Mouse (Mus musculus) telencephalon, adult 2 months (tissue): Measurements from ENCODE around the gene Ptprcap.
A peak's percentile ranks its signal among the peaks of the same experiment; 100 is the strongest.

Experiments used
- DNase-seq: peaks from one replicate; pipeline ENCODE4 v3.0.0-alpha.2; 2011; ENCODE audit warnings: low read depth, low spot score

Ptprcap gene

DNA sequence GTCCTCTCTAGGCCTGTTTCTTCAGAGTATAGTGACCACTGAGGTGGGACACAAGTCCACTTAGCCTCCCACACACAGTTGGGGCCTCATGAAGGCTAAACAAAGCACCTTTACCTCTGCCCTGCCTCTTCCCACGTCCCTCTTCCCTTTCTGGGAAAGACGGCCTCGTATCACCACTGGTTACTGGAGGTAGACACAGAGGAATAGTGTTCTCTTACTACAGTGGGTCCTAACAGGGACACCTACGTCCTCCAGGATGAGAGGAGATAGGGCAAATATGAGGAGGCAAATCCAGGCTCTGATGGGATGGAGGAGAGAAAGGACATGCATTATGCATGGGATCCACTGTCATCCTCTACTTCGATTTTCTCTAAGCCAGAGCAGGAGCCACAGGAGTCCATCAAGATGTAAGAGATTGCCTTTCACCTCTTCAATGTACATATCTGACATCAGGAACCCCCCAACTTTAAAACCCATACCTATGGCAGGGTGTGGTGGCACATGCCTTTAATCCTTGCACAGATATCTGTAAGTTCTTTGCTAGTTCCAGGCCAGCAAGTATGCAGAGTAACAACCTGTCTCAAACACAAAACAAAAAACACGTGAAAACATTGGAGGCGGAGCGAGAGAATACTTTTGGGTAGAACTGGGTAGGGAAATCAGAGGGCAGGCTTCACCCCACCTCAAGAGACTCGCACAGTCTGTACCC lies 5.5 kb upstream of the Ptprcap start:
- DNase-seq, result no peak

DNA sequence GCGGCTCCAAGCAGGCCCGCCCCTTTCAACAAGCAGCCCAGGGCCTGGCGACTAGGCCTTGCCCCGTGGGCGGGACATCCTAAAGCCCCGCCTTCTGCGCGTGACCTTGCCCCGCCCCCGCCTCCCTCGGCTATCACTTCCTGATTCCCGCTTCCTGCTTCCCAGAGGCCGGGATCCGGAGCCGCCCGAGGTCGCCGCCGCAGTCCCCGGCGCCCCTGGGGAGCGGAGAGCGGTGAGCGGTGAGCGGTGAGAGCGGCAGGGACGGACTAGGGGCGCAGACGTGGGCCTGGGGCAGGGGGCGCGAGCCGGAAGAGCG lies 5.0 kb upstream of the Ptprcap start, which contains the start of gene Coro1b:
TSS of gene Coro1b (plus strand) at position 129 of the 316 bp plus-strand sequence.
- DNase-seq, result peak; percentile 85

DNA sequence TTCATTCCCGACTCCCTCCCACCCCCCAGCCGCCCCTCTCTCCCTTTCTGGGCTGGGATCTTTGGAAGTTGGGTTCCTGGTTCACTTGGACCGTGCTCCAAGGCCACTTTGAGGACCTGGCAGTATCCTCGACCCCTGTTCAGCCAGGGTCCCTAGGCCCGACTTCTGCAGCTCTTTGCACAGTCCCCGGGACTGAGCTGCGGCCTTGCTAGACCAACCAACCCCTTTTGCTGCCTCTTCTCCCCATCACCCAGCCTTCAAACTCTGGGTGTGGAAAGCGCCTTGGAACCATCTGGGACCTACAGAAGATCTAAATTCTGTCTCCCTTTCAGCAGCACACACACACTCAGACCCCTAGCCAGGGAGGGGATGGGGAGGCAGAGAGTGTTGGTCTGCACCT lies 4.6 kb upstream of the Ptprcap start:
- no peak for DNase-seq

GRCm38 (mm10) chr19:4149283-4149682 lies 4.1 kb upstream of the Ptprcap start:
- DNase-seq, result no peak

DNA sequence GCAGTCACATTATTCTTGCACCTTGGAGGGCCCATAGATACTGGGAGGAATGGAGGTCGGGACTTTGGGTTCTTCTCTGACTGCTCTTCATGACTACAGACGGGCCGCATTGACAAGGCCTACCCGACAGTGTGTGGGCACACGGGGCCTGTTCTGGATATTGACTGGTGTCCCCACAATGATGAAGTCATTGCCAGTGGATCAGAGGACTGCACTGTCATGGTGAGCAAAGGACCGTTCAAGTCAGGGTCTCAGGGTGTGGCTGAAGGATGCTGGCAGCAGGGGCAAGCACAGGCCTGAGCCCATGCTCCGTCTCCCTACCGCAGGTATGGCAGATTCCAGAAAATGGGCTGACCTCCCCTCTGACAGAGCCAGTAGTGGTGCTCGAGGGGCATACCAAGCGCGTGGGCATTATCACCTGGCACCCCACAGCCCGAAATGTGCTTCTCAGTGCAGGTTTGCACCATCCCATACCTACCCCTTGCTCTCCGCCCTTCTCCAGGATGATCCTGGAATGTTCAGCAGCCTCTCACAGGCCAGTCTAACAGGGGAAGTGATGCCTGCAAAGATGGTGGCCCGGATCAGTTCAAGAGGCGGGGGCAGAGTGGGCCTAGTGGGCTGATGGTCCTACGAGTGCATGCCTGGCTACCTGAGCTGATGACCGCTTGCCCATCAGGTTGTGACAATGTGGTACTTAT lies 3.5 kb upstream of the Ptprcap start:
- DNase-seq, result no peak

- DNase-seq, result no peak
Measured at GRCm38 (mm10) chr19:4150567-4151487, 2.6 kb upstream of the Ptprcap start.

GRCm38 (mm10) chr19:4151488-4151860 lies 1.9 kb upstream of the Ptprcap start:
- no peak for DNase-seq

DNA sequence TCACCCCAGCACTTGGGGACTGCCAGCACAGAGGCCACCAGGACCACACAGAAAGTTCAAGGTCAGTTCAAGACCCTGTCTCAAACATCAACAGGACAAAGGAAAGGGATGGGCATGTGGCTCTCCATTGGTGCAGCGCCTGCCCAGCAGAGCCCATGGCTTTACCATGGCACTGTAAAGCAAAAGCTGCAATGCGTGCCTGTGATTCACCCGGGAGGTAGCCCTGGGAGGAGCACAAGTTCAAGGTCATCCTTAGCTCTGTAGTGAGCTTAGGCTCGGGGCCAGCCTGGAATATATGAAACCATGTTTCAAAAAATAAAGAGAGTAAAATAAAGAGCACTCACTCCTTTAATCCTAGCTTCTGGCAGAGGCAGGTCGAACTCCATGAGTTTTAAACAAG lies 1.5 kb upstream of the Ptprcap start:
- no peak for DNase-seq

- DNase-seq, result no peak
Measured at GRCm38 (mm10) chr19:4152445-4153231, 766 bp upstream of the Ptprcap start.

- DNase-seq, result no peak
Measured at GRCm38 (mm10) chr19:4154437-4155222, 1.2 kb downstream of the Ptprcap start.

DNA sequence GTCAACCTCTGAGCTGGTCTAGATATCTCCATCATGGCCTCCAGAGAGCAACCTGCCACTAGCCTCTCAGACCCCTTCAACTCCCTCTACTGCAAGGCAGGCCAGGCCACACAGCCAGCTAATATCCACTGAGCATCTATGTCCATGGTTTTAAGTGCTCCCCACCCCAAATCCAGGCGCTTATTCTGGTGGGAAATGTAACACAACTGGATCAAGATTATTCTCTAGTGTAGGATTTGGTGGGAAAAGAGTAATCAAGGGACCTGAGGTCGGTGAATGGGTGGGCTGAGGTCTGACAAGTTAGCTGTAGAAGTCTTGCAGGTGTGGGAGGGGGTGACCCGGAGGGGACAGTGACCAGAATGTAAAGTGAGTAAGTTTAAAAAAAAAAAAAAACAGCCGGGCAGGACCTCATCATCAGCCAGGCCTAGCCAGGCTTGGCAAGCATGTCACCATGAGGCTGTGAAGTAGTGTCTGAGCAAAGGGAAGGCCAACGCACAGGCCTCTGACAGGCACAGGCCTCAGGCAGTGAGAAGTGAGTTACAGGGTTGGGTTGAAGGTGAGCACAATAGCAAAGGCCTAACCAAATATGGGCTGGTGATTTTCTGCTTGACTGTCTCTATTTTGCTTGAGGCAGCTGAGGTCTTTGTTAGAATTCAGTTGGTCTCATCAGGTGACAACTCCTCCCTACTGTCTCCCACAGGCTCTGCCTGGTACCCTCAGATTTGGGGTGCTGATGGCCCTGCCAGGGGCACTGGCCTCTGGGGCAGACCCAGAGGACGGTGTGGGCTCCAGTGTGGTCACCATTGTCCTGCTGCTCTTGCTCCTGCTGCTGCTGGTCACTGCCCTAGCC lies 2.0 kb downstream of the Ptprcap start:
- DNase-seq, result no peak

GRCm38 (mm10) chr19:4156073-4156579 lies 2.7 kb downstream of the Ptprcap start:
- no peak for DNase-seq

- no peak for DNase-seq
Measured at GRCm38 (mm10) chr19:4156771-4157170, 3.4 kb downstream of the Ptprcap start.

GRCm38 (mm10) chr19:4159049-4159448 lies 5.6 kb downstream of the Ptprcap start:
- DNase-seq, result no peak

DNA sequence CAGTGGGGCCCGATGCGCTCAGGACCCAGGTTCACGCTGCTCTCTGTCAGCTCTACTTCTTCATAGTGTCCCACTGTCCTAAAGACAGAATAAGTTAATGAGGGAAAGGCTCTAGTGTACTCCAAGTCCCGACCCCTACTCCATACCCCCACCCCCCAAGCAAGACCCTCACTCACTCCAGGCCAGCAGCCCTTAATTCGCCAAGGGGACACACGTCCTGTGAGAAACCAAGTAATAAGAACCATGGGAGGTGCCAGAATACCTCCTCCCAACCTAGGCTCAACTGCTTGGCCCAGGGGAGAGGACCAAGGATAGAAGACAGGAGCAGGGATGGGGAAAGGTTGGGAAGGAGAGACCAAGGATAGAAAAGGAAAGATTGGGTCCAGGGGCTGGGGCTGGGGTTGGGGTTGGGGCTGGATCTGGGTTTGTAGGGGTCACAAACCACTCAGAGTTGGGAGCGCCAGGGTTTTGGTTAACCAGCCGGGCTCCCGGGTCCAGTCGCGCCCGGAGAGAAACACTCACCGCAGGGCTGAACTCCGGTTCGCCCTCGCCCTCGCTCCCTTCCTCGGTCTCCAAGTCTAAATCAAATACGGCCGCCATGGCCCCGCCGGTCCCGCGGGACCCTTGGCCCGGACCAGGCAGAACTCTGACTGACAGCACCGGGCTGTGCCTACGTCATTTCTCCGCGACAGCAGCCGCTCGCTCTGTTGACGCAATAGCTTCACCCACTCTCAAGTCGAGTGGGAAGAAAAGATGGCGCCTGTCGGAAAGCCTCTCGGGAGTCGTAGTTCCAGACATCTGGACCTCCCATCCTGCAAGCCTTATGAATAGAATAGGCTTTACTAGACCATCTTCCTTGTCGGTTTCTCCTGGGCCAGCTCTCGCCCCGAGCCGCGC lies 9.5 kb downstream of the Ptprcap start, which contains the start of gene Rps6kb2:
TSS of gene Rps6kb2 (minus strand) at position 709 of the 897 bp plus-strand sequence.
- peak; percentile 98 for DNase-seq

GRCm38 (mm10) chr19:4163543-4163887 lies 10.1 kb downstream of the Ptprcap start:
- DNase-seq, result no peak

DNA sequence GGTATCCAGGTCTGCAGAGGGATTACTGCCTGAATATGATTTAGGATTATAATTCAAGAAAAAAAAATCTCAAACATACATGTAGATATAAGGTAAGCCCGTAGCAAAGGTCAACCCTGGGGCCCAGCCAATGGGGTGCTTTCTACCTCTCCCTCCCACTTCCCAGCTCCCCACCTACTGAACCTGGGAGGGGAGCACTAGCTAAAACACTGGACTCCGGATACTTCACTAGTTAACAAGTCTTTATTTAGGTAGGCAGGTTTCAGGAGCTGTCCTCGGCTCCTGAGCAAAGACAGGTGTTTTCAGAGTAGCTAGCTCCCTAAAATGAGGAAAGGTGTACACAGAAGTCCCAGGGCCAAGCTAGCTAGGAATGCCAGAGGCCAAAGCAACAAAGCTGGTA lies 10.7 kb downstream of the Ptprcap start:
- no peak for DNase-seq

DNA sequence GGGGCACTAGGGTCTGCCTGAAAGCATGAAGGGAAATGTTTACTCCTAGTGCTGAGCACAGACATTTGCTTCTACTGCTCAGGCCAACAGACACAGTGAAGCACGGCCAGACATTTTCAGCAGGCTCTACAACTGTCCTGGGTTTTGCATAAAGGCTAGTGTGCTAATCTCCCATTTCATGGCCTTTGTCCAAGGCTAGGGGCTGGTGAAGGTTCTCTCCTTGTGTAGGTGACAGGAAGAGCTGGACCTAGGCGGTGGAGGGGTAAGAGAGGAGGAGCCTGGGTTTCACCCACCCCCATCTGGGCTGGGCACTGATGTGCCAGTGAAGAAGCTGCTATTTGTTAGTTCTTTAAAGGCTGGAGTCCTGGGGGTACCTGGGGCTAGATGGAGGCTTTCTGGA lies 11.3 kb downstream of the Ptprcap start:
- no peak for DNase-seq
